In genomic region chr12:25415641-25416040, GRCm38 (mm10) we compare ENCODE assay signal across 17 mouse cellular contexts.
A peak's percentile ranks its signal among the peaks of the same experiment; 100 is the strongest.
DNase-seq lines count a peak whose midpoint lies in the region; ATAC-seq and TF ChIP-seq lines count a peak whose summit lies in the region.
"Had no signal": no experiment of that assay in that cellular context is flagged by ENCODE, and none has a peak within 500 bp of the region (broad histone marks: within the 10 kb centered on the region; RNA-seq: fewer than 3 reads in every experiment).

No protein-coding gene starts in this region.

- H3K4me3 ChIP-seq in forebrain, embryonic 12.5 days (replicated peaks), result no peak overlapping the region
- no peak overlapping the region for H3K4me3 ChIP-seq in forebrain, postnatal 0 days (ENCODE audit: low read depth, low read length)
- H3K4me3 ChIP-seq in hindbrain, embryonic 12.5 days, result no peak overlapping the region
- H3K4me3 ChIP-seq in hindbrain, embryonic 13.5 days, result no peak overlapping the region
- no peak overlapping the region for H3K4me3 ChIP-seq in liver, postnatal 0 days (ENCODE audit: low read depth, low read length)
- H3K4me3 ChIP-seq: embryonic facial prominence, embryonic 15.5 days; erythroblast, embryonic 14.5 days; forebrain, embryonic 10.5 days; forebrain, embryonic 15.5 days; heart, embryonic 13.5 days had no signal

- H3K27me3 ChIP-seq in forebrain, embryonic 12.5 days, result no peaks in the 10 kb centered on the region
- H3K27me3 ChIP-seq in forebrain, postnatal 0 days (ENCODE audit: insufficient read depth, low read length), result no peaks in the 10 kb centered on the region
- H3K27me3 ChIP-seq in hindbrain, embryonic 12.5 days, result no peaks in the 10 kb centered on the region
- H3K27me3 ChIP-seq in hindbrain, embryonic 13.5 days, result no peaks in the 10 kb centered on the region
- no peaks in the 10 kb centered on the region for H3K27me3 ChIP-seq in liver, postnatal 0 days (ENCODE audit: insufficient read depth, low read length)
- H3K27me3 ChIP-seq: embryonic facial prominence, embryonic 15.5 days; forebrain, embryonic 15.5 days; heart, embryonic 13.5 days had no signal

- WGBS in forebrain, embryonic 12.5 days, result 31% methylated on average over 3 of the region's 3 CpGs
- 29% methylated on average over 3 of the region's 3 CpGs for WGBS in forebrain, postnatal 0 days
- 26% methylated on average over 3 of the region's 3 CpGs for WGBS in hindbrain, embryonic 12.5 days
- WGBS in hindbrain, embryonic 13.5 days, result 18% methylated on average over 3 of the region's 3 CpGs
- WGBS in liver, postnatal 0 days (ENCODE audit: insufficient replicate concordance), result 60% methylated on average over 3 of the region's 3 CpGs

- DNase-seq in forebrain, postnatal 0 days, result no peak
- DNase-seq in kidney, postnatal 10 days, result peak; percentile 15
- DNase-seq in kidney, adult 11 months, result no peak
- peak; percentile 33 for DNase-seq in embryo, embryonic 10.5 days (ENCODE audit: low spot score)
- no peak for DNase-seq in liver, postnatal 0 days
- DNase-seq: cerebellum, adult 11 months; cerebellum, adult 8-10 months; gastrocnemius, postnatal 10 days had no signal

- TF ChIP-seq CTCF in forebrain, postnatal 0 days (IDR thresholded peaks at IDR 0.05; ENCODE audit: low read depth), result no peak
- TF ChIP-seq CTCF in liver, postnatal 0 days (IDR thresholded peaks at IDR 0.05; ENCODE audit: low read depth), result no peak

- no peak overlapping the region for H3K9ac ChIP-seq in forebrain, embryonic 12.5 days
- H3K9ac ChIP-seq in forebrain, postnatal 0 days, result no peak overlapping the region
- no peak overlapping the region for H3K9ac ChIP-seq in hindbrain, embryonic 12.5 days
- no peak overlapping the region for H3K9ac ChIP-seq in hindbrain, embryonic 13.5 days
- no peak overlapping the region for H3K9ac ChIP-seq in liver, postnatal 0 days (replicated peaks)
- H3K9ac ChIP-seq: embryonic facial prominence, embryonic 15.5 days; forebrain, embryonic 15.5 days; heart, embryonic 13.5 days had no signal

- H3K4me1 ChIP-seq in forebrain, embryonic 12.5 days, result peaks cover 12% of the 10 kb centered on the region
- no peaks in the 10 kb centered on the region for H3K4me1 ChIP-seq in forebrain, postnatal 0 days (ENCODE audit: insufficient read depth)
- H3K4me1 ChIP-seq in hindbrain, embryonic 12.5 days, result peaks cover 15% of the 10 kb centered on the region
- H3K4me1 ChIP-seq in hindbrain, embryonic 13.5 days (replicated peaks), result peaks cover 14% of the 10 kb centered on the region
- no peaks in the 10 kb centered on the region; the same call in 1 of the 2 replicates for H3K4me1 ChIP-seq in liver, postnatal 0 days (ENCODE audit: insufficient read depth)

- 0 out of 2 replicates have a peak overlapping the region, but pooled peaks have one; percentile 8 for H3K27ac ChIP-seq in forebrain, embryonic 12.5 days
- no peak overlapping the region for H3K27ac ChIP-seq in forebrain, postnatal 0 days (ENCODE audit: low read depth, low read length)
- H3K27ac ChIP-seq in hindbrain, embryonic 12.5 days, result peak overlapping the region; percentile 7; the same call in 1 of the 2 replicates
- H3K27ac ChIP-seq in hindbrain, embryonic 13.5 days, result no peak overlapping the region
- H3K27ac ChIP-seq in liver, postnatal 0 days (ENCODE audit: low read depth), result no peak overlapping the region
- H3K27ac ChIP-seq: embryonic facial prominence, embryonic 15.5 days; forebrain, embryonic 15.5 days; heart, embryonic 13.5 days; hindbrain, postnatal 0 days had no signal

- no peak overlapping the region for H3K4me2 ChIP-seq in forebrain, embryonic 12.5 days
- H3K4me2 ChIP-seq in forebrain, postnatal 0 days (ENCODE audit: low read depth), result no peak overlapping the region
- no peak overlapping the region for H3K4me2 ChIP-seq in hindbrain, embryonic 12.5 days (replicated peaks)
- no peak overlapping the region for H3K4me2 ChIP-seq in hindbrain, embryonic 13.5 days
- H3K4me2 ChIP-seq in liver, postnatal 0 days (ENCODE audit: low read depth, low read length), result no peak overlapping the region
- H3K4me2 ChIP-seq: embryonic facial prominence, embryonic 15.5 days; forebrain, embryonic 15.5 days; heart, embryonic 13.5 days had no signal

- H3K9me3 ChIP-seq in forebrain, embryonic 12.5 days, result 0 out of 2 replicates have a peak, but pooled peaks cover 3% of the 10 kb centered on the region
- H3K9me3 ChIP-seq in forebrain, postnatal 0 days (ENCODE audit: low read length), result no peaks in the 10 kb centered on the region
- peaks cover 11% of the 10 kb centered on the region; the same call in 1 of the 2 replicates for H3K9me3 ChIP-seq in hindbrain, embryonic 12.5 days (replicated peaks)
- H3K9me3 ChIP-seq in hindbrain, embryonic 13.5 days, result peaks cover 6% of the 10 kb centered on the region; the same call in 1 of the 2 replicates
- peaks cover 4% of the 10 kb centered on the region; the same call in 1 of the 2 replicates for H3K9me3 ChIP-seq in liver, postnatal 0 days (ENCODE audit: low read length)
- H3K9me3 ChIP-seq: embryonic facial prominence, embryonic 15.5 days; forebrain, embryonic 15.5 days had no signal

- no peak for ATAC-seq in forebrain, embryonic 12.5 days (ENCODE audit: low FRiP score)
- no peak for ATAC-seq in forebrain, postnatal 0 days
- ATAC-seq in hindbrain, embryonic 12.5 days (ENCODE audit: low FRiP score), result no peak
- ATAC-seq in hindbrain, embryonic 13.5 days (ENCODE audit: low FRiP score), result no peak
- no peak for ATAC-seq in liver, postnatal 0 days
- ATAC-seq: forebrain, embryonic 15.5 days; hindbrain, postnatal 0 days had no signal

- no peaks in the 10 kb centered on the region for H3K36me3 ChIP-seq in forebrain, embryonic 12.5 days (replicated peaks)
- H3K36me3 ChIP-seq in forebrain, postnatal 0 days (ENCODE audit: insufficient read depth), result no peaks in the 10 kb centered on the region
- no peaks in the 10 kb centered on the region for H3K36me3 ChIP-seq in hindbrain, embryonic 12.5 days
- no peaks in the 10 kb centered on the region for H3K36me3 ChIP-seq in hindbrain, embryonic 13.5 days
- no peaks in the 10 kb centered on the region for H3K36me3 ChIP-seq in liver, postnatal 0 days (replicated peaks; ENCODE audit: insufficient read depth, low read length)
- H3K36me3 ChIP-seq: embryonic facial prominence, embryonic 15.5 days; forebrain, embryonic 10.5 days; forebrain, embryonic 15.5 days; heart, embryonic 13.5 days had no signal

- no peak for TF ChIP-seq EP300 in liver, postnatal 0 days (IDR thresholded peaks at IDR 0.05; ENCODE audit: low read depth)

Comparison
In these comparisons a context has a peak if more than half of its experiments do, and no peak if none do; other contexts are left out.
1. H3K27ac ChIP-seq: peak in forebrain, embryonic 12.5 days (single experiment) and hindbrain, embryonic 12.5 days (single experiment); none in forebrain, postnatal 0 days (single experiment), hindbrain, embryonic 13.5 days (single experiment) and liver, postnatal 0 days (single experiment).
2. DNase-seq: peak in kidney, postnatal 10 days (single experiment) and embryo, embryonic 10.5 days (single experiment); none in forebrain, postnatal 0 days (single experiment), kidney, adult 11 months (single experiment) and liver, postnatal 0 days (single experiment).